Mouse (Mus musculus): ENCODE results near the gene Calcr.

- no peak for TF ChIP-seq CTCF (IDR thresholded peaks at IDR 0.05; ENCODE audit: low read depth, low read length)
- TF ChIP-seq POLR2A (IDR thresholded peaks at IDR 0.05; ENCODE audit: insufficient read depth, low read length), result no peak
- no peak for TF ChIP-seq EP300 (IDR thresholded peaks at IDR 0.05; ENCODE audit: insufficient read depth, low read depth, low read length)
Measured at GRCm38 (mm10) chr6:3741296-3741695, 23.2 kb downstream of the Calcr start.

Data from ES-Bruce4 (cell line).